Mouse (Mus musculus) cerebellum, postnatal 14 days (tissue): Measurements from ENCODE around the gene Taf10.

Experiments used
- DNase-seq, 2 experiments: peaks; one replicate each; pipeline ENCODE4 v3.0.0; 2021; ENCODE audit warnings: mixed read lengths in 2 of 2

The Taf10 gene

DNA sequence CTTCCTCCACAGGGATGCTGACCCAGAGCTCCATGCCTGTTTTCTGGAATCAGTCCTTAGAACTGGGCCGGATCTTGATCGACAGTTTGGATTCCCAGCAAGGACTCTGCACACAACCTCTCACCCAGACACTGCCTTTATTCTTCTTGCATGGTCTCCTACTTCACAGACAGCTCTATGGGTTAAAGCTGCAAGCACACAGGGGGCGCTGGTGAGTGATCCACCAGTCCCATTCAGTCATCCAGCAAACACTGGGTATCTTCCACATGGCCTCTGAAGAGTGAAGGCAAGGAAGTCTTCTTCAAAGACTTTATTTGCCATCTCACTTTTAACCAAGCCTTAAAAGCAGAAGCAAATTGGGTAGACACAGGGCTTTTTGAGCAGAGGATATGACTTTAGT lies 28.8 kb downstream of the Taf10 start:
- no peak for DNase-seq

GRCm38 (mm10) chr7:105708733-105709132 lies 35.4 kb downstream of the Taf10 start:
- no peak for DNase-seq

- no peak for DNase-seq
These were observed 40.3 kb downstream of the Taf10 start for GRCm38 (mm10) chr7:105703816-105704215.

- no peak for DNase-seq
These were observed 41.0 kb downstream of the Taf10 start for GRCm38 (mm10) chr7:105703184-105703583.

GRCm38 (mm10) chr7:105690875-105691274 lies 53.3 kb downstream of the Taf10 start:
- DNase-seq = no peak
